Mouse (Mus musculus): ENCODE results near the gene Btbd9.
"Not testable (repeated sequence)": the region's sequence is repeated elsewhere in the genome, so short reads cannot be mapped to it uniquely, and the experiment has no call there.

Gene Btbd9

DNA sequence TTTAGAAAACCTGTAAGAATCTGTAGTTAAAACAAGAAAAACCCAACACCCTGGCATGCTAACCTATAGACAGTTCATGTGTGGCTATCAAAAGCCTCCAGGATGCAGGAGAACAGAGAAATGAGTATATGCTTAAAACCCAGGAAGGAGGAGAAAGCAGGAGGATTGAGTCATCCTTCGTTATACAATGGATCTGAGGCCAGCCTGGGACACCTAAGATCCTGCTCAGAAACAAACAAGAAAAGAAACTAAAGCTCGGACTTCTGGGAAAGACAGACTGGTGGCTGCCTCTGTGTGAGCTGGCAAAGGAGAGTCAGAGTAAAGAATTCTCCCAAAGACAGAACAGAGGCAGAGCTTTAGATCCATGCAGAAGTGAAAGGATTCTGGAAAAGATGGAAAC, 17.7 kb downstream of the Btbd9 start:
- no peak for DNase-seq (ENCODE audit: low spot score)

- no peak for DNase-seq (ENCODE audit: low spot score)
These were observed 19.8 kb downstream of the Btbd9 start for GRCm38 (mm10) chr17:30556512-30556911.

DNA sequence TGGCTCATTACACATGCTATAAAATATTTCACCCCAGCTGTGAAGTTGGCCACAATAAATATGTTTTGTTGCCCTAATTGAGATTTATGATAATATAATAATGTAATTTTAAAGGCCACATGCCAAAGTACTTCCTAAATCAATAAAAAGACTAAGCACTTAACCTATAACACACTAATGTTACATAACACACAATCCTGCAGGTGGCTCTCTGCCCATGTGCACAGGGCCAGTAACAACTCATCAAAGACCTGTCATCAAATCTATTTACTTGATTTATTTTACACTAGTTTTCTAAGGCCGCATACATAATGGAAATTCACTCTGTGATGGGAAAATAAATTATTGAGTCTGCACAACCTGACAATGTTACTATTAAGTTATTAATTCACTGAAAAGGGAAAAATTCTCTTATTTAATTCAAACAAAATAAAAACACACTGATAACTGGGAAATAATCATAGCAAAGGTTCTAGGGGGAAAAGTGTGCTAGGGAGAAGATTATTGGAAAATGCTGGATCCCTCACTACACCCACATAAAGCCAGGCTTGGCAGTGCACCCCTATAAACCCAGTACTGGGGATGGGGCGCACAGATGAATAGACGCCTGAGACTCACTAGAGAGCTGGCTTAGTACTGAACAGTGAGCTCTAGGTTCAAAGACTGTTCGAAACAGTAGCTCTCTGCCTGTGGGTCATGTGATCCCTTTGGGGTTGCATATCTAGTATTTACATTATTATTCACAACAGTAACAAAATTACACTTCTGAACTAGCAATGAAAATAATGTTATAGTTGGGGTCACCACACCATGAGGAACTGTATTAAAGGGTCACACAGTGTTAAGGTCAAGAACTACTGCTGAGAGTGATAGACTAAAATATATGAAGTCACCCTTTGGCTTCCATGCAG, 23.0 kb downstream of the Btbd9 start:
- no peak for DNase-seq (ENCODE audit: low spot score)

GRCm38 (mm10) chr17:30550774-30551107, 25.5 kb downstream of the Btbd9 start:
- DNase-seq (ENCODE audit: low spot score), result no peak

DNA sequence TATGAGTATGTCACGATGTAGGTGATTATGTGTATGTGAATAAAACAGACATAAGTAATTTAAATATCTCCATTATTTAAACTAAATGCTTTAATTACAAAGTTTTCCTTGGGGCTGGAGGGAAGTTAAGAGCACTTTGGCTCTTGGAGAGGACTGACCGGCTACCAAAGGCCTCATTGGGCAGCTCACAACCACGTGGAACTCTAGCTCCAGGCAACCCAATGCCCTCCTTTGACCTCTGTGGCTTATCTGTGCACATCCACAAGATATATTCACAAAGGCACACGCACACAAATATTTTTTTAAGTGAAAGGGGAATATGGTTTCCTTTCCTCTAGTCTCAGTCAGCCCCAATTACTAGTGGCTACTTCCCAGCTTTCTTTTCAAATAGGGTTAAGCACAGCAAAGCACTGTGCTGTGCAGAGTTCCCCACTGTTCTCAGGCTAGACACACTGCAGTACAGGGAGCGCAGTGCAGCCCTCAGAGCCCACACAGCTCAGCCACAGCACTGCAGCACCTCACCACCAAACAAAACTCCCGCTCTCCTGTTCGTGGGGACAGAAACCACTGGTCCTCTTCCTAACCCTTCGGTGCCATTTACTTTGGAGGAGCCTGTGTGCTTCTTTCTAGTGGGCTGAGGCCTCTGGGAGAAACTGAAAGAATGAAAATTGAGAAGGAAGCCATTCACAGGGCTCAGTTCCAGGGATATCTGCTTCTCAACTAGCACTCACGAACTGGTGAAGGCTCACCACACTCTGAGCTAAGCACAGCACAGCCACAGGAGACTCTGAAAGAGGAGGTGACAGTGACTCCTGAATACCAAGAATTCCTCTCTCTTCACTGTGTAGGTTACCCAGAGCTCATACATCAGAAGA, 26.2 kb downstream of the Btbd9 start:
- no peak for DNase-seq (ENCODE audit: low spot score)

DNA sequence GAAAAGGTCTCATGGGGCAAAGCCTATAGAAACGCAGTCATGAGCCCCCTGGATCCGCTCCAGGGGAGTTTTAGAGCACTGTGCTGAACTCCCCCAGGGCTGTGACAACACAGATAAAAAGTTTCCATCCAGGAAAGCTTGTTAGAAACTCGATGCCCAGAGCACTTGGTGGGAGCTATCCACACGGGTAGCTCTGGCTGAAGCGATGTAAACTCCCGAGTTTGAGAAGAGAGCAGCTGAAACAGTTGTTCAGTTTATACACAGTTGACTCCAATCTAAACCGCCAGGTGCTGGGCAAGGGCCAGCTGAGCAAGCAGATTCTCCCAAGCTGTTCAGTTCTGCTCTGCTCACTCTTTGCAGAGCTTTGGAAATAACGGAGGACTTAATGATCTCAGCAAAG, 37.2 kb downstream of the Btbd9 start:
- DNase-seq (ENCODE audit: low spot score), result no peak

DNA sequence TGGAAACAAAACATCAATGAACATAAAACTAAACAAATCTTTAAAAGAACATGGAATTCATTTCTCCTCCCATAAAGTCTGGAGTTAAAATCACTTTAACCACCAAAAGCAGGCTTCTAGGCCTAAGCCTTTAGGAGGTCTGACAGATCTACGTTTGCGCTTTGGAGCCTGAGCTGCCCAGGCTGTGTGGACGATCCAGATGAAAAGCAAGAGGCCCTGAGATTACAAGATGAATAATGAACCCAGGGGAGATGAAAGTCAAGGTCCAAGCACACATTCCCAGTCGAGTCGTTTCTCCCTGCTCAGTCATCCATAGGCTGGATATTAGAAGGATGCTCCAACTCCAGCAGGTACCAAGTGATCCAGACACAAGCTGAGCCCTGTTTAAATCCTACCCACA, 39.6 kb downstream of the Btbd9 start:
- no peak for DNase-seq (ENCODE audit: low spot score)

DNA sequence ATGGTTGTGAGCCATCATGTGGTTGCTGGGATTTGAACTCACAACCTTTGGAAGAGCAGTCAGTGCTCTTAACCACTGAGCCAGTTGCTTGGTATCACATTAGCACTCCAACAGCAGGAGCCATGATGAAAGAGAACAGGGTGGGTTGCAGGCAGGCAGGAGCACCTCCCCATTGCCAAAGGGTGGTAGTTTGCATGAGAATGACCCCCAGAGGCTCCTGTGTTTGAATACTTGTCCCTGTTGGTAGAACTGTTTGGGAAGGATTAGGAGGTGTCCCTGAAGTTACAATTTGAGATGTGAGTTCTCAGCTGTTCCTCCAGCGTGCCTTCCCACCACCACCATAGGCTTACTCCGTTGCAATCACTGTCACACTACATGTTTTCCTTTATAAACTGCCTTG, 43.2 kb downstream of the Btbd9 start:
- no peak for DNase-seq (ENCODE audit: low spot score)

DNA sequence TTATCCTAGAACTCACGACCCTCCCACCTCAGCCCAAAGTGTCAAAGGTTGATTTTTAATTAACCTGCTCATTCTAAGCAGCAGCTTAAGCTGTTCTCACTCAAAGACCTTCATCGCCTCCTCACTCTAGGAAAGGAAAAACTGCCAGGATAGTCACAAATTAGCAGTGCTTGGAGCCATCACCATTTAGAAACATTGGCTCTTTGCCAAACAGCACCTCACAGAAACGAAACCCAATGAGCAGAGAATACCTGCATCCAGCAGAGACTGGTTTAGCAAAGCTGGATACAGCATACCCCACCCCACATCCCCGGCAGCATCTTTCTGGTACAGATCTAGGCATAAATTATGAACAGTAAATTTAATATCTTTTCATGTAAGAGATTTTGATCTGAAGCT, 45.7 kb downstream of the Btbd9 start:
- no peak for DNase-seq (ENCODE audit: low spot score)

DNA sequence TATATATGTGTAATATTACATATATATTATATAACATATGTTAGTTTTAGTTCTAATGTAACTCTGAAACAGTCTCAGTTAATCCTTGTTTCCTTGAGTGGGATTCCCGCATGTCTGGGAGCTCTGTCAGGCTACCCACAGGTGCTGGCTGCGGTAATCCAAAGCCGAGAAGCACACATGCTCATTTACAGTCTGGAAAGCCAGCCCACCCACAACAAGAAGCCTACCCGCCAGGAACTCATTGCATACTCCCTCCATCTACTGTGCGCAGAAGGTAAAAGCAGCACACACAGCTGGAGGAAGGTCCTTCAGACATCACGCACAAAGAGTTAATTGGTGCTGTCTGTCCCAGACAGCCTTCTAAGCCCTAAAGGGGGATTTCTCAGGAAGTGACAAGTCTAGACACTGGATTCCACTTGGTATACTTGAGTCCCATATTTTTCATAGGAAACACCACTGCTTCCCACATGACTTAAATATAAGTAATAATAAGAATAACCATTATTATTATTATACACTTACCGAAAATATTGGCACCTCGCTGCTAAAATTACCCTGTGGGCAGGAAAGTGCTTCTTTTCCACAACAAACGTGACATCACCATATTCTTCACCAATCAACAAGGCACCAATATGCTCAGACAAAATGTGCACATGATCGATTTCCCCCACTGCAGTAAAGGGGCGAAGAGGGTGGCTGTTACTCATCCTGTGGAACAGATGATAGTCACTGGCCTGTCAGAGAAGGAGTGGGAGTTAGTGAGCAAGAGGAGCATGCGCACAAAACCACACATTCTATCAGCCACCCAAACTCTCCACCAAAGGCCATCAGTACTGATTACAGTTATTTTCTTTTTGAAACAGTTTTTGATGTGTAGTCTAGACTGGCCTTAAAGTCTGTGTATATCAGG, 46.4 kb downstream of the Btbd9 start:
- no peak for DNase-seq (ENCODE audit: low spot score)

GRCm38 (mm10) chr17:30525405-30526295, 50.6 kb downstream of the Btbd9 start:
- no peak for DNase-seq (ENCODE audit: low spot score)

- no peak for DNase-seq (ENCODE audit: low spot score)
These were observed 51.8 kb downstream of the Btbd9 start for GRCm38 (mm10) chr17:30524451-30524850.

DNA sequence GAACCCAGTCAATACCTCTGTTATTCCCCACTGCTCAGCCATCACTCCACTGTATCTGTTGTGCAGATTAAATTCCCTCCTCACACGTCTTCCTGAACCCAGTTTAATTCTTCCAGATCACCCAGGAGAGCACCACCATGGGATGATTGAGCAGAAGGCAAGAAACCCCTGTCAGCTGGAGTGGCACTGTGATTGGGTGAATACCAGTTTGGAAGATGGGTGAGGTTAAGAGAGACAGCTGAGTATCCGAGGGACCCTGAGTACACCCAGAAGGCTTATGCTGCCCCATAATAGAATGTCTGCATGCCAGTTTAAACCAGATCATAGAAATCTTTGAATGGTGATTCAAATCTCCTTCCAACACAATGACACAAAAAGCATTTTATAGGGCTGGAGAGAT, 52.5 kb downstream of the Btbd9 start:
- no peak for DNase-seq (ENCODE audit: low spot score)

- DNase-seq (ENCODE audit: low spot score), result no peak
These were observed 53.7 kb downstream of the Btbd9 start for GRCm38 (mm10) chr17:30522406-30523078.

DNA sequence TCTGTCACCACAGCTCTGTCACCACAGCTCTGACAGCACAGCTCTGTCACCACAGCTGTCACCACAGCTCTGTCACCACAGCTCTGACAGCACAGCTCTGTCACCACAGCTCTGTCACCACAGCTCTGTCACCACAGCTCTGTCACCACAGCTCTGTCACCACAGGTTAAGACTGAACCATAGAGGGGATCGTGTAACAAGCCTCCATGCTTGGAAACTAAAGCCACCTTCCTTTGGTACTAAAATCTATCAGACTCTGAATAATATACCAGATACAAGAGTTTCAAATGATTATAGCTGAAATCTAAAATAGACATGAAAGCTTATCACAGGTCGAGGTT, 57.1 kb downstream of the Btbd9 start:
- DNase-seq (ENCODE audit: low spot score), result not testable (repeated sequence)

GRCm38 (mm10) chr17:30518431-30519171, 57.7 kb downstream of the Btbd9 start:
- DNase-seq (ENCODE audit: low spot score), result peak; percentile 73

- no peak for DNase-seq (ENCODE audit: low spot score)
These were observed 59.5 kb downstream of the Btbd9 start for GRCm38 (mm10) chr17:30516580-30517340.

DNA sequence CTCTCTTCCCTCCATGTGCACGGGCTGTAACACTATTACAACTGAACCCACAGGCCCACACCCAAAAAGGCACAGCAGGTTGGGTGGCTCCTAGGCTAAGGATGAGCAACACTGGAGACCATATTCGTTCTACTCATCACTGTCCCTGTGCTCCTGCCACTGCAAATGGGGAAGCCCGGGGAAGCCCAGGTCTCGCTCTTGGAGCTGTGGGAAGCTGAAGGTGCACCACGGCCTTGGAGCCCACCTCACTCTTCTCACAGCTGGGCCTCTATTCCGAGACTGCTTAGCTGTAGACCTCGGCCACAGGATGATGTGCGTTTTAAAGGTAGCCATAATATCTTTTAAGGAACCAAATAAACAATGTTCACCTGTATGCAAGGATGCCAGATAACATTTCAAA, 60.9 kb downstream of the Btbd9 start:
- no peak for DNase-seq (ENCODE audit: low spot score)

GRCm38 (mm10) chr17:30513034-30513433, 63.3 kb downstream of the Btbd9 start:
- DNase-seq (ENCODE audit: low spot score), result no peak

All from T-cell, adult 2 months (primary cell).